8 mouse cellular contexts compared by ENCODE assay signal in the genomic region with DNA sequence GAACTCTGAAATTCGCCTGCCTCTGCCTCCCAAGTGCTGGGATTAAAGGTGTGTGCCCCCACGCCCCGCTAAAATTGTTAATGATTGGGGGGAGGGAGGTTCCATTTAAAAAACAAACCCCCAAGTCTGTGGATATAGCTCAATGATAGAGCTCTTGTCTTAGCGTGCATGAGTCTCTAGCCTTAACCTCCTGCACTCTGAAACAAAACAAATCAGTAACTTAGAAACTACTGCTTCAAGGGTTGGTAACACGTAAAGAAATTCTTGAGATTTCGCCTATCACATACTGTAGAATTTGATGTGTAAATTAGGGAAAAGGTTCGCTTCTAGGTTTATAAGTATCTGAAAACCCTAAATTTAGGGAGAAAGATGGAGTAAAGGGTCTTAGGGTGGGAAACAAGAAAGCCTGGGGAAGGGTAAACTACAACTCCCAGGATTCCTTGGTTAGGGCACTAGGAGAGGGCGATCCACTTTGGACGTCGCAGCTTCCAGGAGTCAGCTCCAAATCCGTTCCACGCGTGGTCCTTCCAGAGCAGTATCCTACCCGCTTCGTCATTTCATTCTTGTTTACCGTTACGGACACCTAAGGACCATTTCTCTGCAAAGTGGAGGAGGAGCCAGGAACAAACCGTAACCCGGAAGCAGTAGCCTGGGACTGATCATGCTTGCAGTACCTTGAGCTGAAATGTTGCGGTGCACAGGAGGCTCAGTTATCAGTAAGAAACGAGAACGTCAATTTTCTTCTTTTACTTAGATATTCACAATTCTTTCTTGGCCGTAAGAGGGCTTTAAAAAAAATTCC. TPM values are rescaled to one million over a fixed set of nuclear protein-coding genes. Genes with fewer than 3 reads are reported as not detected.
DNase-seq lines count a peak whose midpoint lies in the region; ATAC-seq lines count a peak whose summit lies in the region.

A gene (plus strand): TSS at position 452 of the 802 bp plus-strand sequence.

- no peaks in the 10 kb centered on the region for H3K9me3 ChIP-seq in intestine, embryonic 14.5 days (ENCODE audit: control insufficient read depth, low read length)

- peak within 1 kb of the TSS; percentile 58 for H3K9ac ChIP-seq in intestine, embryonic 14.5 days (ENCODE audit: low read length)

- H3K4me2 ChIP-seq in intestine, embryonic 14.5 days (ENCODE audit: low read length) = peak within 1 kb of the TSS; percentile 48

- DNase-seq in embryo, embryonic 10 days (ENCODE audit: low spot score) = peak; percentile 84
- DNase-seq in gastrocnemius, postnatal 10 days = peak; percentile 43
- DNase-seq in intestine, embryonic 14.5 days (ENCODE audit: low spot score) = peak; percentile 89
- peak; percentile 57 to 62 for DNase-seq in left cerebral cortex, postnatal 10 days (ENCODE audit: extremely low spot score in 1 of 2, low spot score in 2 of 2)
- DNase-seq in right cerebral cortex, postnatal 10 days (ENCODE audit: low spot score in 2 of 2) = peak; percentile 75 to 86
- peak; percentile 51 to 61 for DNase-seq in urinary bladder, postnatal 36 days (ENCODE audit: low spot score in 2 of 2)

- peak within 1 kb of the TSS; percentile 82 for H3K27ac ChIP-seq in intestine, embryonic 14.5 days (ENCODE audit: low read depth)

- ATAC-seq in activated CD4-positive, CD25-positive, alpha-beta regulatory T cell, adult 4 months = peak; percentile 75
- peak; percentile 90 for ATAC-seq in intestine, embryonic 14.5 days (replicated peaks; ENCODE audit: low FRiP score, low TSS enrichment, low read depth)
- peak; percentile 88 for ATAC-seq in megakaryocyte progenitor cell, adult 5-6 weeks (replicated peaks; ENCODE audit: poor library complexity)

- WGBS in intestine, embryonic 14.5 days = 18% methylated on average over 23 of the region's 23 CpGs

- intact Hi-C loops in left cerebral cortex, postnatal 10 days (cut with DNase I) = no loop called here

- H3K36me3 ChIP-seq in intestine, embryonic 14.5 days (ENCODE audit: control insufficient read depth, insufficient read depth, low read length) = peaks cover 12% of the 10 kb centered on the region

- H3K27me3 ChIP-seq in intestine, embryonic 14.5 days (replicated peaks; ENCODE audit: control insufficient read depth, insufficient read depth, low read length) = no peaks in the 10 kb centered on the region

- no peaks in the 10 kb centered on the region for H3K4me1 ChIP-seq in intestine, embryonic 14.5 days (replicated peaks; ENCODE audit: control insufficient read depth, insufficient read depth, low read length)

- H3K4me3 ChIP-seq in intestine, embryonic 14.5 days (ENCODE audit: low read depth, low read length) = peak within 1 kb of the TSS; percentile 72

RNA-seq across cellular contexts. Expression of the gene that starts here (rescaled TPM):
- polyA plus RNA-seq in activated CD4-positive, CD25-positive, alpha-beta regulatory T cell, adult 4 months (2017; shearing (Covaris generic)) = 1 to 10 TPM; 6.2 to 7.5 TPM
- 1 to 10 TPM; 4.7 to 6.9 TPM for total RNA-seq in gastrocnemius, postnatal 10 days (2021)
- polyA plus RNA-seq in intestine, embryonic 14.5 days (2014; fragmentation: Nextera tagmentation; extraction: Ambion mirVana) = 10.0 and 10.5 TPM in 2 replicates
- 1 to 10 TPM; 5.0 to 6.1 TPM for total RNA-seq in left cerebral cortex, postnatal 10 days (2021)
- 15.4 and 19.5 TPM in 2 replicates for total RNA-seq in megakaryocyte progenitor cell, adult 5-6 weeks (2015)
- 23.7 and 24.7 TPM in 2 replicates for total RNA-seq in megakaryocyte progenitor cell, adult 5-6 weeks (2017)

Comparison
In these comparisons a context has a peak if more than half of its experiments do, and no peak if none do; other contexts are left out.
1. Peak in every context shown above with its lines: DNase-seq, ATAC-seq, H3K4me3 ChIP-seq and H3K27ac ChIP-seq.